Mouse (Mus musculus) cerebellum, adult 2 months (tissue): Measurements from ENCODE around the gene Rundc3b. TPM values are rescaled to one million over a fixed set of nuclear protein-coding genes. Genes with fewer than 3 reads are reported as not detected.

ENCODE experiments used
- DNase-seq, 2 experiments: peaks; one replicate each; pipeline ENCODE4 v3.0.0; 2021
- H3K27ac ChIP-seq: fragments of 200-500 bp; 2 replicates; pipeline ENCODE4 v1.5.1; 2012; ENCODE audit warnings: low read length, control low read depth, inconsistent platforms; ENCODE audit not compliant: insufficient read depth
- H3K27me3 ChIP-seq: fragments of 200-500 bp; 2 replicates; pipeline ENCODE4 v1.6.1; 2012; ENCODE audit warnings: inconsistent platforms, mild to moderate bottlenecking, low read length, moderate library complexity; ENCODE audit not compliant: control insufficient read depth, insufficient read depth
- H3K4me1 ChIP-seq: fragments of 200-500 bp; 2 replicates; pipeline ENCODE4 v1.6.1; 2011; ENCODE audit warnings: low read length; ENCODE audit not compliant: control insufficient read depth, insufficient read depth
- H3K4me3 ChIP-seq: fragments of 200-500 bp; replicated peaks from 2 replicates; pipeline ENCODE3; 2011; ENCODE audit warnings: mild to moderate bottlenecking, low read depth, low read length, control low read depth; ENCODE audit not compliant: insufficient read depth
- CTCF ChIP-seq: fragments of 200-500 bp; IDR thresholded peaks from 2 replicates; pipeline ENCODE4 v1.5.1; 2011; ENCODE audit warnings: low read depth, mild to moderate bottlenecking, control low read depth, low read length, moderate library complexity, borderline replicate concordance; ENCODE audit not compliant: insufficient read depth
- POLR2A ChIP-seq: fragments of 200-500 bp; IDR thresholded peaks from 2 replicates; pipeline ENCODE4 v1.6.1; 2011; ENCODE audit warnings: low read length, control low read depth, borderline replicate concordance; ENCODE audit not compliant: insufficient read depth
- WGBS: fragments of 180-500 bp; shearing (Covaris S2); methylation state at CpG from one replicate; pipeline ENCODE4 v1.1.7; 2018; 5-methylcytosine and 5-hydroxymethylcytosine counted together
- polyA plus RNA-seq: library from polyadenylated mRNA; depleted of rRNA; stranded (reverse); fragments of >200 nt; gene quantifications from 2 replicates; pipeline ENCODE4 v1.2.3, GENCODE M21; 2012

The Rundc3b gene
- polyA plus RNA-seq, 1 experiment = 15.5 TPM

GRCm38 (mm10) chr5:8648300-8648699, 25.5 kb upstream of the Rundc3b start:
- no peak overlapping the region for H3K4me3 ChIP-seq
- H3K27me3 ChIP-seq = no peaks in the 10 kb centered on the region
- no peak for TF ChIP-seq CTCF
- TF ChIP-seq POLR2A = no peak
- no peak overlapping the region for H3K27ac ChIP-seq
- WGBS = 63% methylated on average over 4 of the region's 4 CpGs
- DNase-seq = no peak
- no peaks in the 10 kb centered on the region for H3K4me1 ChIP-seq

GRCm38 (mm10) chr5:8634489-8634975, 11.8 kb upstream of the Rundc3b start:
- no peak for DNase-seq
- Histone ChIP-seq H3K27ac (no peak overlapping the region), H3K4me1 (no peaks in the 10 kb centered on the region), H3K4me3 (no peak overlapping the region), H3K27me3 (no peaks in the 10 kb centered on the region)
- TF ChIP-seq CTCF (no peak), POLR2A (no peak)

GRCm38 (mm10) chr5:8632901-8633300, 10.1 kb upstream of the Rundc3b start:
- 86% methylated on average over 3 of the region's 3 CpGs for WGBS
- no peak overlapping the region for H3K27ac ChIP-seq
- H3K27me3 ChIP-seq = no peaks in the 10 kb centered on the region
- no peak overlapping the region for H3K4me3 ChIP-seq
- no peak for DNase-seq
- no peaks in the 10 kb centered on the region for H3K4me1 ChIP-seq
- TF ChIP-seq POLR2A (no peak), CTCF (no peak)

- TF ChIP-seq POLR2A = no peak
- TF ChIP-seq CTCF = no peak
- no peaks in the 10 kb centered on the region; the same call in 1 of the 2 replicates for H3K4me1 ChIP-seq
- peak overlapping the region; percentile 78 for H3K4me3 ChIP-seq
- H3K27me3 ChIP-seq = no peaks in the 10 kb centered on the region
- DNase-seq = peak; percentile 69 to 77
- peak overlapping the region; percentile 66 for H3K27ac ChIP-seq
- WGBS = under 1% methylated on average over 49 of the region's 49 CpGs
Observed at GRCm38 (mm10) chr5:8622071-8622595, 619 bp downstream of the Rundc3b start.

- H3K27me3 ChIP-seq = no peaks in the 10 kb centered on the region
Observed at GRCm38 (mm10) chr5:8571118-8571517, 51.6 kb downstream of the Rundc3b start.

GRCm38 (mm10) chr5:8566867-8567266, 55.9 kb downstream of the Rundc3b start:
- WGBS = 76% methylated on average over 3 of the region's 3 CpGs
- Histone ChIP-seq H3K4me3 (no peak overlapping the region), H3K4me1 (no peaks in the 10 kb centered on the region), H3K27ac (no peak overlapping the region), H3K27me3 (no peaks in the 10 kb centered on the region)
- TF ChIP-seq POLR2A (no peak), CTCF (no peak)
- DNase-seq = no peak

More at GRCm38 (mm10) chr5:8571118-8571517, 51.6 kb downstream of the Rundc3b start:
- WGBS = 36% methylated on average over 3 of the region's 3 CpGs
- no peak overlapping the region for H3K27ac ChIP-seq
- H3K4me3 ChIP-seq = no peak overlapping the region
- no peaks in the 10 kb centered on the region for H3K4me1 ChIP-seq
- no peak for DNase-seq
- no peak for TF ChIP-seq POLR2A
- TF ChIP-seq CTCF = no peak

- H3K4me3 ChIP-seq = no peak overlapping the region
- 56% methylated on average over 2 of the region's 5 CpGs for WGBS
- DNase-seq = no peak
- no peak overlapping the region for H3K27ac ChIP-seq
- TF ChIP-seq POLR2A (no peak), CTCF (no peak)
- no peaks in the 10 kb centered on the region for H3K27me3 ChIP-seq
- no peaks in the 10 kb centered on the region for H3K4me1 ChIP-seq
Observed at GRCm38 (mm10) chr5:8544512-8544911, 78.2 kb downstream of the Rundc3b start.

GRCm38 (mm10) chr5:8542631-8543207, 80.0 kb downstream of the Rundc3b start:
- WGBS = 32% methylated on average over 3 of the region's 3 CpGs

More at GRCm38 (mm10) chr5:8542631-8543207, 80.0 kb downstream of the Rundc3b start:
- Histone ChIP-seq H3K27me3 (no peaks in the 10 kb centered on the region), H3K27ac (no peak overlapping the region), H3K4me1 (no peaks in the 10 kb centered on the region), H3K4me3 (no peak overlapping the region)
- TF ChIP-seq CTCF (no peak), POLR2A (no peak)
- DNase-seq = no peak
